9 mouse cellular contexts compared by ENCODE assay signal in the genomic region with DNA sequence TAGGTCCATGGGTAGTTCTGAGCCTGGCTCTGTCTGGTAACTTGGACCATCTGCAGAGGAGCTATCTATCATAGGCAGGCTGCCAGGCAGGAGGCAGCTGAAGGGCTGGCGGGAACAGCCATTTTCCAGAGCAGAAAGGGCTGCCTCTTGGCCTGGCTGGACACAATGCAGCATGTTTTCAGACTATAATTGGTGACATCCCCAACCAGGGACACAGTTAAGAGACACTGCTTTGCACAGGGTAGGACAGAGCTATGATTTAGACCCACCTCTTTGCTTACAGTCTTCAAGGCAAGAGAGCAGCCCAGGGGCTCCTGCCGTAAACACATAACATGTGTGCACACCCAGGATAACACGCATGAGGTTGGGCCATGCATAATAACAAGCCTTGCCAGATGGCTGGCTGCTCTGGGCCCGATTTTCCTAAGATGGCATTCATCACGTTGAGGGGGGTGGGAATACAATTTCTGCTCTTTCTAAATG. TPM values are rescaled to one million over a fixed set of nuclear protein-coding genes. Genes with fewer than 3 reads are reported as not detected.
A peak's percentile ranks its signal among the peaks of the same experiment; 100 is the strongest.
DNase-seq lines count a peak whose midpoint lies in the region; ATAC-seq and TF ChIP-seq lines count a peak whose summit lies in the region.
"Had no signal": no experiment of that assay in that cellular context is flagged by ENCODE, and none has a peak within 500 bp of the region (broad histone marks: within the 10 kb centered on the region; RNA-seq: fewer than 3 reads in every experiment).

No protein-coding gene starts in this region.

- no peak overlapping the region for H3K4me3 ChIP-seq in hindbrain, embryonic 14.5 days (replicated peaks; ENCODE audit: low read length)
- no peak overlapping the region for H3K4me3 ChIP-seq in kidney, adult 2 months (ENCODE audit: insufficient read depth, low read depth, low read length)

- 53% methylated on average over 5 of the region's 5 CpGs for WGBS in hindbrain, embryonic 14.5 days
- WGBS in kidney, adult 2 months: 83% methylated on average over 5 of the region's 5 CpGs

- DNase-seq in left cerebral cortex, postnatal 14 days (ENCODE audit: low spot score in 2 of 2): peak; percentile 46 to 71
- DNase-seq in left cerebral cortex, adult 11 months (ENCODE audit: low spot score): no peak
- DNase-seq in cerebellum, postnatal 14 days: peak; percentile 81 to 82
- DNase-seq in hindbrain, embryonic 14.5 days (ENCODE audit: low spot score): no peak
- no peak for DNase-seq in spleen, adult 18-20 months
- DNase-seq in kidney, adult 2 months: no peak
- DNase-seq in spleen, postnatal 14 days (ENCODE audit: low spot score in 2 of 2): no peak

- no peak for TF ChIP-seq POLR2A in kidney, adult 2 months (IDR thresholded peaks at IDR 0.05; ENCODE audit: low read depth, low read length)

- H3K27ac ChIP-seq in hindbrain, embryonic 14.5 days: peak overlapping the region; percentile 75
- no peak overlapping the region for H3K27ac ChIP-seq in kidney, adult 2 months (ENCODE audit: insufficient read depth, low read depth, low read length)
- H3K27ac ChIP-seq: macrophage had no signal

- intact Hi-C loops in left cerebral cortex, postnatal 14 days (cut with DNase I): no loop called here

- TF ChIP-seq CTCF in kidney, adult 2 months (conservative IDR thresholded peaks at IDR 0.05; ENCODE audit: insufficient read depth, insufficient read length, low read depth, low read length): no peak

- no peaks in the 10 kb centered on the region for H3K36me3 ChIP-seq in hindbrain, embryonic 14.5 days (replicated peaks; ENCODE audit: control insufficient read depth, insufficient read depth)
- H3K36me3 ChIP-seq in kidney, adult 2 months (ENCODE audit: control insufficient read depth, insufficient read depth, low read length): no peaks in the 10 kb centered on the region

- H3K27me3 ChIP-seq in hindbrain, embryonic 14.5 days (ENCODE audit: control insufficient read depth, insufficient read depth, low read length): no peaks in the 10 kb centered on the region
- H3K27me3 ChIP-seq in kidney, adult 2 months (replicated peaks; ENCODE audit: control insufficient read depth, insufficient read depth, low read length): no peaks in the 10 kb centered on the region

- H3K4me2 ChIP-seq in hindbrain, embryonic 14.5 days (replicated peaks): no peak overlapping the region

- peak; percentile 62; the same call in 1 of the 2 replicates for ATAC-seq in hindbrain, embryonic 14.5 days (ENCODE audit: low FRiP score)
- ATAC-seq in megakaryocyte-erythroid progenitor cell, adult 5-6 weeks (replicated peaks; ENCODE audit: low FRiP score, low TSS enrichment, poor library complexity, severe bottlenecking): peak; percentile 58; the same call in 1 of the 2 replicates

- no peak overlapping the region for H3K9ac ChIP-seq in hindbrain, embryonic 14.5 days

- no peaks in the 10 kb centered on the region for H3K9me3 ChIP-seq in hindbrain, embryonic 14.5 days (ENCODE audit: control insufficient read depth, low read length)

- peaks cover 8% of the 10 kb centered on the region for H3K4me1 ChIP-seq in hindbrain, embryonic 14.5 days (replicated peaks; ENCODE audit: control insufficient read depth, insufficient read depth, low read length)
- H3K4me1 ChIP-seq in kidney, adult 2 months (ENCODE audit: control insufficient read depth, insufficient read depth, low read length): peaks cover under 1% of the 10 kb centered on the region; the same call in 1 of the 2 replicates

RNA-seq across cellular contexts. Expression of a gene that starts 23.1 kb away (rescaled TPM):
- total RNA-seq in left cerebral cortex, postnatal 14 days (2021): 100 to 1,000 TPM in 1 of 2 experiments, 10 to 100 TPM in 1; 93.1 to 112 TPM
- polyA plus RNA-seq in hindbrain, embryonic 14.5 days (2014; fragmentation: Nextera tagmentation; extraction: Ambion mirVana): 16.2 and 17.8 TPM in 2 replicates
- 38.5 and 38.8 TPM in 2 replicates for total RNA-seq in megakaryocyte-erythroid progenitor cell, adult 5-6 weeks (2014; fragmentation: Nextera tagmentation)
- total RNA-seq in megakaryocyte-erythroid progenitor cell, adult 5-6 weeks (2017): 16.0 and 18.0 TPM in 2 replicates
- 87.8 and 93.2 TPM in 2 replicates for polyA plus RNA-seq in kidney, adult 2 months (2012; rRNA removed)

RNA-seq across cellular contexts. Expression of a gene that starts 29.9 kb away (rescaled TPM):
- total RNA-seq in left cerebral cortex, postnatal 14 days (2021): 10 to 100 TPM; 16.4 to 19.1 TPM
- polyA plus RNA-seq in hindbrain, embryonic 14.5 days (2014; fragmentation: Nextera tagmentation; extraction: Ambion mirVana): 38.4 and 43.6 TPM in 2 replicates
- total RNA-seq in megakaryocyte-erythroid progenitor cell, adult 5-6 weeks (2014; fragmentation: Nextera tagmentation): 3.4 and 6.4 TPM in 2 replicates
- 11.5 and 12.9 TPM in 2 replicates for total RNA-seq in megakaryocyte-erythroid progenitor cell, adult 5-6 weeks (2017)
- polyA plus RNA-seq in kidney, adult 2 months (2012; rRNA removed): 57.2 and 59.8 TPM in 2 replicates

Comparison
In these comparisons a context has a peak if more than half of its experiments do, and no peak if none do; other contexts are left out.
1. DNase-seq: peak in left cerebral cortex, postnatal 14 days (2 of 2) and cerebellum, postnatal 14 days (2 of 2); none in left cerebral cortex, adult 11 months (single experiment), hindbrain, embryonic 14.5 days (single experiment), spleen, adult 18-20 months (0 of 2), kidney, adult 2 months (single experiment) and spleen, postnatal 14 days (0 of 2).